Mouse (Mus musculus): ENCODE data around the gene Ren1.

Ren1 gene

DNA sequence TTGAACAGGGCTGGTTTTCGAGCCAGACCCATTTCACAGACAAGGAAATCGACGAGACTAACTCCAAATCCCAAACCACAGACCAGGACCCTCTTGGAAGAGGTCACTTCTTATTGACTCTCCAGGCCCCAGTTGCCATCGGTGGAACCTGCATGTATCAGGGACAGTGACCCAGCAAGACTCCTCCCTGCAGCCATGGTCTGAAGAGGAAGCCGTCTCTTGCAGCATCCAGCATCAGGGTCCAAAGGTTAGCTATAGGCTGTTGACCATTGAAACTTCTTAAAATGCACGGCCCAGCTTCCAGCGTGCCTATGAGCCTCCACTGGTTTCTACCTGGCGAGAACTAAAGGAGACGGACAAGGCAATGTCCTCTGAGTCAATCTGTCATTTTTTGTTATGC, 59.5 kb downstream of the Ren1 start:
- no peak for DNase-seq (ENCODE audit: low read depth, low spot score)

Data from brain, embryonic 18.5 days (tissue).